Mouse (Mus musculus) MEL (cell line): ENCODE data around the gene Prkag2. TPM values are rescaled to one million over a fixed set of nuclear protein-coding genes. Genes with fewer than 3 reads are reported as not detected.

Experiments used
- DNase-seq: peaks from one replicate; pipeline ENCODE4 v3.0.0; 2011; ENCODE audit warnings: low read depth, low spot score
- H3K27ac ChIP-seq: 2 replicates; pipeline ENCODE4 v1.5.1; 2012; ENCODE audit warnings: low read depth, mild to moderate bottlenecking, control low read depth, low read length, moderate library complexity; ENCODE audit not compliant: control insufficient read depth
- H3K27me3 ChIP-seq, 2 experiments: fragments of 150-350 bp in 1 of 2; sonication (generic) in 1 of 2; 2 replicates each; pipeline ENCODE4 v1.6.1; 2012; ENCODE audit warnings: low read length in 2 of 2, mild to moderate bottlenecking in 2 of 2, improper control_type of control experiment in 1 of 2, moderate library complexity in 1 of 2; ENCODE audit not compliant: insufficient read depth in 2 of 2, control insufficient read depth in 1 of 2
- H3K36me3 ChIP-seq, 2 experiments: 2 replicates each; pipeline ENCODE4 v1.6.1; 2012 to 2014; ENCODE audit warnings: low read length in 2 of 2, improper control_type of control experiment in 1 of 2, inconsistent platforms in 1 of 2, mild to moderate bottlenecking in 1 of 2; ENCODE audit not compliant: insufficient read depth in 2 of 2, control insufficient read depth in 1 of 2
- H3K4me1 ChIP-seq, 2 experiments: fragments of 150-350 bp in 1 of 2; sonication (generic) in 1 of 2; 2 replicates each; pipeline ENCODE4 v1.6.1; 2012; ENCODE audit warnings: low read length in 2 of 2, improper control_type of control experiment in 1 of 2, mild to moderate bottlenecking in 1 of 2; ENCODE audit not compliant: insufficient read depth in 2 of 2, control insufficient read depth in 1 of 2
- H3K4me3 ChIP-seq, 2 experiments: fragments of 150-350 bp in 1 of 2; sonication (generic) in 1 of 2; 2 replicates each; pipeline ENCODE4 v1.5.1; 2012; ENCODE audit warnings: low read depth in 2 of 2, low read length in 2 of 2, mild to moderate bottlenecking in 2 of 2, moderate library complexity in 2 of 2, control low read depth in 1 of 2, improper control_type of control experiment in 1 of 2; ENCODE audit not compliant: control insufficient read depth in 1 of 2, insufficient read depth in 1 of 2
- H3K79me2 ChIP-seq: 2 replicates; pipeline ENCODE4 v1.6.1; 2012; ENCODE audit warnings: mild to moderate bottlenecking, low read length, moderate library complexity; ENCODE audit not compliant: control insufficient read depth, poor library complexity, insufficient read depth
- H3K9ac ChIP-seq: 2 replicates; pipeline ENCODE4 v1.6.1; 2012; ENCODE audit warnings: low read depth, mild to moderate bottlenecking, control low read depth, low read length, moderate library complexity; ENCODE audit not compliant: control insufficient read depth, poor library complexity, severe bottlenecking
- H3K9me3 ChIP-seq: fragments of 150-350 bp; sonication (generic); replicated peaks from 2 replicates; pipeline ENCODE4 v1.6.1; 2012; ENCODE audit warnings: mild to moderate bottlenecking, low read length, improper control_type of control experiment, moderate library complexity; ENCODE audit not compliant: insufficient read depth
- BHLHE40 ChIP-seq: IDR thresholded peaks from 2 replicates; pipeline ENCODE4 v1.6.1; 2012; ENCODE audit warnings: low read depth, mild to moderate bottlenecking, inconsistent platforms, low read length, improper control_type of control experiment, borderline replicate concordance
- CHD1 ChIP-seq: IDR thresholded peaks from 2 replicates; pipeline ENCODE4 v1.6.1; 2012; ENCODE audit warnings: low read depth, mild to moderate bottlenecking, inconsistent platforms, low read length, improper control_type of control experiment
- CTCF ChIP-seq, 3 experiments: IDR thresholded peaks in 2 of 3; conservative IDR thresholded peaks in 1 of 3; 2 replicates each; pipeline ENCODE4 v1.5.1; 2011 to 2012; ENCODE audit warnings: low read length in 3 of 3, low read depth in 2 of 3, mild to moderate bottlenecking in 2 of 3, improper control_type of control experiment in 1 of 3, inconsistent platforms in 1 of 3, mixed read lengths in 1 of 3, moderate library complexity in 1 of 3; ENCODE audit not compliant: control insufficient read depth in 1 of 3, insufficient read depth in 1 of 3, poor library complexity in 1 of 3, severe bottlenecking in 1 of 3
- E2F4 ChIP-seq: IDR thresholded peaks from 2 replicates; pipeline ENCODE4 v1.6.1; 2011; ENCODE audit warnings: low read depth, low read length, improper control_type of control experiment, borderline replicate concordance
- ELF1 ChIP-seq: IDR thresholded peaks from 2 replicates; pipeline ENCODE4 v1.6.1; 2014; ENCODE audit warnings: low read depth, mild to moderate bottlenecking, inconsistent platforms, low read length, improper control_type of control experiment, moderate library complexity
- ETS1 ChIP-seq: IDR thresholded peaks from 2 replicates; pipeline ENCODE4 v1.6.1; 2012; ENCODE audit warnings: low read depth, mild to moderate bottlenecking, inconsistent platforms, low read length, improper control_type of control experiment, moderate library complexity
- HCFC1 ChIP-seq: IDR thresholded peaks from 2 replicates; pipeline ENCODE4 v1.6.1; 2012; ENCODE audit warnings: low read depth, mild to moderate bottlenecking, inconsistent platforms, low read length, improper control_type of control experiment, moderate library complexity
- MAFK ChIP-seq: IDR thresholded peaks from 2 replicates; pipeline ENCODE4 v1.6.1; 2011; ENCODE audit warnings: low read depth, mild to moderate bottlenecking, low read length, improper control_type of control experiment, borderline replicate concordance
- MAX ChIP-seq: IDR thresholded peaks from 2 replicates; pipeline ENCODE4 v1.6.1; 2011; ENCODE audit warnings: low read length, improper control_type of control experiment
- MXI1 ChIP-seq: IDR thresholded peaks from 2 replicates; pipeline ENCODE4 v1.6.1; 2011; ENCODE audit warnings: mild to moderate bottlenecking, low read depth, low read length, improper control_type of control experiment
- MYC ChIP-seq: IDR thresholded peaks from 2 replicates; pipeline ENCODE4 v1.6.1; 2011; ENCODE audit warnings: low read depth, mild to moderate bottlenecking, low read length, improper control_type of control experiment, moderate library complexity
- NELFE ChIP-seq: IDR thresholded peaks from 2 replicates; pipeline ENCODE4 v1.6.1; 2011; ENCODE audit warnings: low read depth, low read length, improper control_type of control experiment
- NRF1 ChIP-seq: IDR thresholded peaks from 2 replicates; pipeline ENCODE4 v1.6.1; 2014; ENCODE audit warnings: low read depth, mild to moderate bottlenecking, inconsistent platforms, low read length, improper control_type of control experiment, moderate library complexity; ENCODE audit not compliant: poor library complexity, insufficient read depth, severe bottlenecking
- POLR2A ChIP-seq, 2 experiments: IDR thresholded peaks; 2 replicates each; pipeline ENCODE4 v1.6.1; 2011 to 2012; ENCODE audit warnings: low read length in 2 of 2, mild to moderate bottlenecking in 2 of 2, control low read depth in 1 of 2, improper control_type of control experiment in 1 of 2, low read depth in 1 of 2, moderate library complexity in 1 of 2; ENCODE audit not compliant: control insufficient read depth in 1 of 2, insufficient read depth in 1 of 2, poor library complexity in 1 of 2
- RAD21 ChIP-seq: IDR thresholded peaks from 2 replicates; pipeline ENCODE4 v1.6.1; 2011; ENCODE audit warnings: mild to moderate bottlenecking, low read depth, low read length, improper control_type of control experiment
- SIN3A ChIP-seq: IDR thresholded peaks from 2 replicates; pipeline ENCODE4 v1.6.1; 2012; ENCODE audit warnings: low read length, improper control_type of control experiment, inconsistent platforms
- SMC3 ChIP-seq: IDR thresholded peaks from 2 replicates; pipeline ENCODE4 v1.6.1; 2011; ENCODE audit warnings: low read depth, low read length, improper control_type of control experiment
- TBP ChIP-seq: IDR thresholded peaks from 2 replicates; pipeline ENCODE4 v1.8.0; 2011; ENCODE audit warnings: low read depth, low read length, improper control_type of control experiment
- TCF12 ChIP-seq: IDR thresholded peaks from 2 replicates; pipeline ENCODE4 v1.6.1; 2014; ENCODE audit warnings: low read depth, mild to moderate bottlenecking, inconsistent platforms, low read length, improper control_type of control experiment, moderate library complexity
- UBTF ChIP-seq: IDR thresholded peaks from 2 replicates; pipeline ENCODE4 v1.6.1; 2012; ENCODE audit warnings: low read depth, mild to moderate bottlenecking, inconsistent platforms, low read length, improper control_type of control experiment, moderate library complexity, borderline replicate concordance; ENCODE audit not compliant: insufficient read depth
- USF1 ChIP-seq: IDR thresholded peaks from 2 replicates; pipeline ENCODE4 v1.6.1; 2014; ENCODE audit warnings: low read depth, mild to moderate bottlenecking, inconsistent platforms, low read length, improper control_type of control experiment, moderate library complexity
- ZC3H11A ChIP-seq: IDR thresholded peaks from 2 replicates; pipeline ENCODE4 v1.6.1; 2012; ENCODE audit warnings: low read depth, mild to moderate bottlenecking, inconsistent platforms, low read length, improper control_type of control experiment
- ZMIZ1 ChIP-seq: IDR thresholded peaks from 2 replicates; pipeline ENCODE4 v1.6.1; 2012; ENCODE audit warnings: low read depth, mild to moderate bottlenecking, inconsistent platforms, low read length, improper control_type of control experiment, moderate library complexity
- ZNF384 ChIP-seq: IDR thresholded peaks from 2 replicates; pipeline ENCODE4 v1.6.1; 2012; ENCODE audit warnings: low read depth, mild to moderate bottlenecking, inconsistent platforms, low read length, improper control_type of control experiment
- polyA plus RNA-seq, 2 experiments: library from polyadenylated mRNA; stranded (reverse) in 1 of 2; unstranded in 1 of 2; fragments of >175 nt in 1 of 2; fragments of >200 nt in 1 of 2; gene quantifications; 2 replicates each; pipeline versions ENCODE4 v1.2.1 to v1.2.4; 2012; ENCODE audit warnings: low replicate concordance in 2 of 2, low read depth in 1 of 2; ENCODE audit not compliant: insufficient read length in 2 of 2, insufficient read depth in 1 of 2, missing spikeins in 1 of 2
- total RNA-seq: library from RNA; depleted of rRNA; stranded (reverse); fragments of 300-350 nt; gene quantifications from 2 replicates; pipeline ENCODE4 v1.2.3, GENCODE M21; 2012

The Prkag2 gene
- total and polyA plus RNA-seq, 3 experiments: 8.0 to 27.9 TPM; not detected in 1

DNA sequence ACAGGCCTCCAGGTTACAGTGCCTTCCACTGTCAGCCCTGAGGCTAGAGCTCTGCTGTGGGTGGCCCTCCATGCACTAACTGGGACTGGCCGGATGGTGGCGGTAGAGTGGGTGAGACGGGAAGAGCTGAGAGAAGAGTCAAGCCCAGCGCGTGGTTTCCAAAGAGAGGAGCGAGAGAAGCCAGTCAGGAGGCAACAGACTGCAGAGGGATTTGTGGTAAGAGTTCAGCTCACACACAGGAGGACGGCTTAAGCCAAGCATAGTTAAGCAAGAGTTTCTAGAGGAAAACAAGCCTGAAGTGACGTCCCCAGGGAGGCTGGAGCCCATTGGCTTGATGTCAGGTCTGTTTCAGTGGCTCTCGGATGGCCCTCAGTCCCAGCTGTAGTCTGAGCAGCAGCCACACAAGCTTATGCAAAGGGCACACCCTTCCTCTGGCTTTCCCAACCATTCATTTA, 90.0 kb downstream of the Prkag2 start:
- Histone ChIP-seq H3K4me1 (peaks cover 0 to 9% of the 10 kb centered on the region in 2 experiments; a peak in 2 of 4 replicates), H3K4me3 (peak overlapping the region; percentile 24 to 46), H3K36me3 (peaks cover 0 to 6% of the 10 kb centered on the region in 2 experiments; a peak in 2 of 4 replicates), H3K79me2 (no peaks in the 10 kb centered on the region), H3K27ac (peak overlapping the region; percentile 67), H3K9me3 (no peaks in the 10 kb centered on the region), H3K27me3 (no peaks in the 10 kb centered on the region), H3K9ac (peak overlapping the region; percentile 68)
- peak; percentile 95 for DNase-seq
- TF ChIP-seq ETS1: 0 out of 2 replicates have a peak, but pooled peaks have one; percentile 29
- TF ChIP-seq HCFC1: peak; percentile 40; the same call in 1 of the 2 replicates
- TF ChIP-seq MXI1: peak; percentile 84
- TF ChIP-seq ZNF384: peak; percentile 30; the same call in 1 of the 2 replicates
- TF ChIP-seq RAD21: peak; percentile 69
- TF ChIP-seq CHD1: no peak
- peak; percentile 82; the same call in 1 of the 2 replicates for TF ChIP-seq MYC
- TF ChIP-seq ELF1: 0 out of 2 replicates have a peak, but pooled peaks have one; percentile 17
- peak; percentile 96 to 98 (median 97) for TF ChIP-seq CTCF (IDR thresholded peaks at IDR 0.05 in 2 of 3, conservative IDR thresholded peaks at IDR 0.05 in 1 of 3; ENCODE audit: control insufficient read depth in 1 of 3, insufficient read depth in 1 of 3, low read depth in 2 of 3, low read length in 3 of 3, poor library complexity in 1 of 3, severe bottlenecking in 1 of 3)
- peak; percentile 57 for TF ChIP-seq SIN3A
- TF ChIP-seq USF1: peak; percentile 40; the same call in 1 of the 2 replicates
- no peak for TF ChIP-seq UBTF
- no peak for TF ChIP-seq E2F4
- TF ChIP-seq MAX: peak; percentile 89
- TF ChIP-seq TBP: 0 out of 2 replicates have a peak, but pooled peaks have one; percentile 22
- TF ChIP-seq POLR2A (IDR thresholded peaks at IDR 0.05; ENCODE audit: control insufficient read depth in 1 of 2, insufficient read depth in 1 of 2, low read depth in 1 of 2, low read length in 2 of 2, poor library complexity in 1 of 2): peak in 1 of 2 experiments; percentile 61; a peak in 2 of 4 replicates
- 0 out of 2 replicates have a peak, but pooled peaks have one; percentile 34 for TF ChIP-seq TCF12
- TF ChIP-seq ZMIZ1: peak; percentile 56; the same call in 1 of the 2 replicates
- TF ChIP-seq NELFE: peak; percentile 54
- no peak for TF ChIP-seq MAFK
- peak; percentile 69 for TF ChIP-seq ZC3H11A
- TF ChIP-seq SMC3: peak; percentile 81
- TF ChIP-seq BHLHE40: 0 out of 2 replicates have a peak, but pooled peaks have one; percentile 7
- no peak for TF ChIP-seq NRF1
